Mouse (Mus musculus): ENCODE results near the gene Gli3.

- no peak for TF ChIP-seq CTCF (IDR thresholded peaks at IDR 0.05; ENCODE audit: low read depth, low read length)
- TF ChIP-seq GATA1 (IDR thresholded peaks at IDR 0.05; ENCODE audit: borderline replicate concordance, low read length): no peak
- no peak for TF ChIP-seq TAL1 (conservative IDR thresholded peaks at IDR 0.05; ENCODE audit: low read depth, low read length)
- TF ChIP-seq POLR2AphosphoS5 (IDR thresholded peaks at IDR 0.05; ENCODE audit: insufficient replicate concordance, low read depth, low read length): no peak
- no peak for TF ChIP-seq GATA2 (IDR thresholded peaks at IDR 0.05; ENCODE audit: borderline replicate concordance, low read depth, low read length)
Observed at GRCm38 (mm10) chr13:15513114-15513513, 50.1 kb downstream of the Gli3 start.
